Mouse (Mus musculus): ENCODE data around the gene Pclaf. TPM values are rescaled to one million over a fixed set of nuclear protein-coding genes. Genes with fewer than 3 reads are reported as not detected.

The Pclaf gene
- 20.0 and 21.2 TPM in 2 replicates for polyA plus RNA-seq (2012; rRNA removed)

DNA sequence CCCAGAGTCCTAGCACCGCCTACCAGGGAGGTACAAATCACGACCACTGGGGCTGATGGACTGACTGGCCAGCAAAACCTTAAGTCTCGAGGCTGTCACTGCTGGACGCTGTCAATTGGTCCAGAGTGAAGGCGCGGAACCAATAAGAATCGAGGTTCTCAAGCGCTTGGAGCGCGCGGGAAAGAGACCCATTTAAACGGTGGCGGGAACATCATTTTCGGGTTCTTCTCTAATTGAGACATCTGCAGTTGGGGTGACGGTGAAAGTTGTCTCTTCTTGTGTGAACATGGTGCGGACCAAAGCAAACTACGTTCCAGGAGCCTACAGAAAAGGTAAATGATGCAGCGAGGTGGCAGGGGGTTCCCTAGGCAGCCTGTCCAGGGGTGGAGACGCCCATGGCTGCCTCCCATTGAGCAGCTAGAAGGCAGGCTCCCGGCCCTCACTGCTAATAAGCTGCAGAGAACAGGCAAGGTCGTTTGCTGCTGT, at the start of gene Pclaf:
Gene Pclaf (plus strand): TSS at position 95 of the 486 bp plus-strand sequence.
- DNase-seq (ENCODE audit: low read depth, low spot score) = peak; percentile 74
- WGBS = under 1% methylated on average over 21 of the region's 21 CpGs

DNA sequence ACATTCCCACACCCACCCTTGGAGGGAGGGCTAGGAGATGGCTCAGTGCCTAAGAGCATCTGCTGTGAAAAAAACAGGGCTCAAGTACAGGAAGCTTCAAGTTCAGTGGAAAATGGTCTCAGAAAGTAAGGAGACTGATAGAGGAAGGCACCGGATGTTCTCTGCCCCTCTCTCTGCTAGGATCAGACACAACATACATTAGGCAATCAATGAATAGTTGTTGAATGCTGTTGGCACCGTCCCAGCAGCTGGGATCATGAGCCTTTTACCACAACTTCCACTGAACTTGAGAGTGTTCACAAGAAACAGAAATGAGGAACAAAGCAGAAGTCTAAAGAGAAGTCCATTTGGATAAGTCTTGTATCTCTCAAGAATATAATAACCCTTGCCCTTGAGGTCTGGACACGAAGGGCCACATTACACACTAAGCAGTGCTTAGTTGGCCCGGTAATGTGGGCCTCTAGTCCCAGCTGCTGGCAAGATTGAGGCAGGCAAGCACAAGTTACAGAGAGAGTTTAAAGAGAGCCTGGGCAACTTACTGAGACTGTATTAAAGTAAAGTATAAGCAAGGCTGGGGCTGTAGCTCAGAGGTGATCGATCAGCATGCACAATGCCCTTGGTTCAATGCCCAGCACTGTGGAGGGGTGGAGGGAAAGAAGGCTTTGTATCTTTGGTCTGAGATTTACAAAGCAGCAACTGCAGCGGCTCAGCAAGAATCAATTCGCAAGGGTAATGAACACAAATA, 45.4 kb upstream of the Pclaf start:
- WGBS = 76% methylated on average over 7 of the region's 7 CpGs
- no peak for DNase-seq (ENCODE audit: low read depth, low spot score)

DNA sequence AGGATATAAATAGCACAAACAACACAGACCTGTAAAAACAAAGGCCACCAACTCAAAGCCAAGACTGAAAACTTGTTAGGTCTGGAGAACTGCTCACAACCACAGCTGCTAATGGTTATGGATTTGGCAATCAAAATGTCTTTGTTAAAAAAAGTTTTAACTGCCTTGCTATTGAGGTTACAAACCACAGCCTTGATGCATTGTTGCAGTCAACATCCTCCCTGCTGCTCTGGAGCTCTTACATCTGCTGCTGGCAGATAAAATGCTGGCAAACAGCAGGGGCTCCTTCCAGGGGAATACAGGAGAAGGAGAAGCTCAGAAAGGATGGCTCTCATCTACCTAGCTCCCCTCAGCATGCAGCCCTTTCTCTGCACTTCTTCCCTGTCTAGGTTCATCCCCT, 41.9 kb upstream of the Pclaf start:
- no peak for DNase-seq (ENCODE audit: low read depth, low spot score)

DNA sequence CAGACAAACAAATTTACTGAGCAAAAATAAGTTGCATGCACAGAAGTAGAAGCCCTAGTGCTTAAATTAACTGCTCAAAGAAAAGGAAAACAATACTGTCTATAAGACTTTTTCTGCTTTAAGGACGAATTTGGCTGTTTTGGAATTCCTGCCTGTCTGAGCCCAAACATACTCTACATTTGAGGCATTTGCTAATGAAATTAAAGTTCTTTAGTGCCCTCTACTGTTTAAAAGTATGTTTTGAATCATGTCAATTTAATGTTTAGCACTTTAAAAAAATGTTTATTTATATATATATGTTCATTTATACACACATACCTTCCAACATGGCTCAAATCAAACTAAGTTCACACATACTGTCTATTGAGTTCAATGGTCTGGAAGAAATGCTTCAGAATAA, 39.8 kb upstream of the Pclaf start:
- no peak for DNase-seq (ENCODE audit: low read depth, low spot score)
- WGBS = 30% methylated on average over 1 of the region's 1 CpGs

DNA sequence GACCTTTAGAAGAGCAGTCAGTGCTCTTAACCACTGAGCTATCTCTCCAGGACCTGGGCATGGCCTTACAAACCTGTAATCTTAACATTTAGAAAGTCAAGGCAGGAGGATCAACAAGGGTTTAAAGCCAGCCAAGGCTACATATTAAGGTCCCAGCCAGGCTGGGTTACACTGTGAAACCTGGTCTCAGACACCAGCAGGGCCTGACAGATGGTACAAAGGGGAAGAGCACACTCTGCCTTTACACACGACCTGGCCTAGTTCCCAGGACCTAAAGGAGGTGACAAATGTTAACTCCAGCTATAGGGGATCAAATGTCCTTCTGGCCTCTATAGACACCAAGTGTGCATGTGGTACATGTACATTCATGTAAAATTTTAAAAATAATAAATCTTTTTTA, 30.4 kb upstream of the Pclaf start:
- DNase-seq (ENCODE audit: low read depth, low spot score) = no peak
- 81% methylated on average over 1 of the region's 1 CpGs for WGBS

DNA sequence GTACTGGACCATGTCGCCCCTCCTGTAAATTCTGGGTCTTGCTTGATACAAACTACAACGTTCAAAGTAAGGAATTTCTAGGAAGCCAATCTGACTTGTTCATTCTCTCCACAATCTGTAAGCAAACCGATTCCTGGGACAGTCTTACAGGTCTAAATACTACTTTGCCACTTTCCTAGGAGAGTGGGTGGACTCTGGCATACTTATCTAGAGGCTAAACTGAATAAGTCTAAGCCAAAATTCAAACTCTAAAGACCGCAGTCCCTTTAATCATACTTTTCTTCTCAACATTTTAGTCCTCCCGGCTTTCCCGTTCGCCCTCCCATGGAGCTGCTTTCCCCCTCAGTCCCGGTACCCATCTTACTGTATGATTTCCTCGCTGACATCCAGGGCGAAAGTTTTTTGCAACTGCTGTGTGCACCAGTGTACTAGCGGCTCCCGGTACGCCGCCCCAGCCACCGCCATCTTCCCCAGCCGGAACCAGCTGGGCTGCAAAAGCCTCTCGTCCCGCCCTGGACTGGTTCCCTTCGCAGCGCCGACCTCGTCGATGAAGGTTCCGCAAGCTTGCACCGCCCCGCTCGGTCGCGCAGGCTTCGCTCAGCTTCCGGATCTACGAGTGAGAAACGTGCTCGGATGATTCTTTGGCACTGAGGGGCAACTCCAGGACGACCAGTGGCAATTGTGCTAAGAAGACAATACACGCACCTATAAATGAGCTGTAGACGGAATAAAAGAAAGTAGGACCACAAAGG, 5.3 kb upstream of the Pclaf start:
- under 1% methylated on average over 37 of the region's 37 CpGs for WGBS
- peak; percentile 75 for DNase-seq (ENCODE audit: low read depth, low spot score)

DNA sequence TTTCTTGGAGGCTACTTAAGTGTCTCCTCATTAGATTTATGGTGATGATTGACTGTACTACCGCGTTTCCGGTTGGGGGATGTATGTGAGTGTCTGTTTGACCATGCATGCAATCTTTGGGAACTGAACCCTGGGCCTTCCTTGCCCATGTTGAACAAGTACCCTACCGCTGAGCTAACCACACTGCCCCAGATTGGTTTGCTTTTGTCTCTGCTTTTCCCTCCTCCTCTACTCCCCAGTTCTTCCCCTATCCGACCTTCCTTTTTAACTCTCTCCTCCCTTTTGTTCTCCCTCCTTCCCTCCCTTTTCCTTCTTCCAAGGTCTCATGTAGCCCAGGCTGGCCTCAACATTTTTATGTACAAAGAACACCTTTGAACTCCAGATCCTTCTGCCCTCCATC, 1.1 kb downstream of the Pclaf start:
- DNase-seq (ENCODE audit: low read depth, low spot score) = no peak
- WGBS = 3% methylated on average over 5 of the region's 5 CpGs

DNA sequence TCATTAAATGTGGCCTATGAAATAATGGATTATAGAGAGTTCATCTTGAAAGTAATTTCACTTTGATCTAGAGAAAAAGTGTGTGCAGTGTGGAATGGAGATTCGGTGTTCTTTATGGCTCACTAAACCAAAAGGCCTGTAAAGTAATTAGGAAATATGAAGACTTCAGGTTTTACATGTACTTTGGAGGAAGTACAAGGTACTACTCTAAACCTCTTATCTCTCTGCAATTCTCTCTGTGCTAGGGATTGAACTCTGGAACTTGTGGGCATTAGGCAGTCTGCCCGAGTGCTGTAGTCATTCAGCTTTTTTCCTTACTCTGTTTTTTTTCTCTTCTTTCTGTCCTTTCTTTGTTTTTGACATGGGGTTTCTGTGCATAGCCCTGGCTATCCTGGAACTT, 6.9 kb downstream of the Pclaf start:
- 39% methylated on average over 2 of the region's 2 CpGs for WGBS
- peak; percentile 28 for DNase-seq (ENCODE audit: low read depth, low spot score)

DNA sequence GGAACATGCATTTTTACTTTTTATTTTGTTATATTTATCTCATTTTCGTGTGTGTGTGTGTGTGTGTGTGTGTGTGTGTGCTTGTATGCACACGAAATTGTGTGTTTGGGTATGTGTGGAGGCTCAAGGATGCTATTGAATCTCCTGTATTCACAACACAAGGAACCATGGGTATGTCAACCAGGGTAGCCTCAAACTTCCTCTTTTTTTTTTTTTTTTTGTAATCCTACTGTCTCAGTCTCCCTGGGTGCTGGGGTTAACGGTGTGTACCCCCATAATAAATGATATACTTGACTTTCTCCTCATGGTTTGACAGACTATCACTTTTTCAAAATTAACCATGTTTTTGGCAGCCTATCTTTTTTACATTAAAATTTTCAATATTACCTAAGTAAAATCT, 12.8 kb downstream of the Pclaf start:
- WGBS = 93% methylated on average over 3 of the region's 3 CpGs
- no peak for DNase-seq (ENCODE audit: low read depth, low spot score)

DNA sequence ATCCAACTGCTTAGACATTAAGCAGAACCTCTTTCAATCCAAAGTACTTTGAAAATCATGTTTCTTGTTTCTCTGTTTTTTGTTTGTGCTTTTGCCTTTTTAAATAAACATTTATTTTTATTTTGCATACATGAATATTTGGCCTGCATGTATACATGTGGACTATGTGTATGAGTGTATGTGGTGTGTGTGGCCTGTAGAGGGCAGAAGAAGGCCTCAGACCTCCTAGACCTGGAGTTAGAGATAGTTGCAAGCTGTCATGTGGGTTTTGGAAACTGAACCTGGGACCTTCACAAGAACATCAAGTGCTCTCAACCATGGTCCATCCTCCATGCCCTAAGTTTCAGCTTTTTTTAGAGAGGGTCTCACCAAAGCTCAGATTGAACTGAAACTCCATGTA, 13.4 kb downstream of the Pclaf start:
- DNase-seq (ENCODE audit: low read depth, low spot score) = no peak

DNA sequence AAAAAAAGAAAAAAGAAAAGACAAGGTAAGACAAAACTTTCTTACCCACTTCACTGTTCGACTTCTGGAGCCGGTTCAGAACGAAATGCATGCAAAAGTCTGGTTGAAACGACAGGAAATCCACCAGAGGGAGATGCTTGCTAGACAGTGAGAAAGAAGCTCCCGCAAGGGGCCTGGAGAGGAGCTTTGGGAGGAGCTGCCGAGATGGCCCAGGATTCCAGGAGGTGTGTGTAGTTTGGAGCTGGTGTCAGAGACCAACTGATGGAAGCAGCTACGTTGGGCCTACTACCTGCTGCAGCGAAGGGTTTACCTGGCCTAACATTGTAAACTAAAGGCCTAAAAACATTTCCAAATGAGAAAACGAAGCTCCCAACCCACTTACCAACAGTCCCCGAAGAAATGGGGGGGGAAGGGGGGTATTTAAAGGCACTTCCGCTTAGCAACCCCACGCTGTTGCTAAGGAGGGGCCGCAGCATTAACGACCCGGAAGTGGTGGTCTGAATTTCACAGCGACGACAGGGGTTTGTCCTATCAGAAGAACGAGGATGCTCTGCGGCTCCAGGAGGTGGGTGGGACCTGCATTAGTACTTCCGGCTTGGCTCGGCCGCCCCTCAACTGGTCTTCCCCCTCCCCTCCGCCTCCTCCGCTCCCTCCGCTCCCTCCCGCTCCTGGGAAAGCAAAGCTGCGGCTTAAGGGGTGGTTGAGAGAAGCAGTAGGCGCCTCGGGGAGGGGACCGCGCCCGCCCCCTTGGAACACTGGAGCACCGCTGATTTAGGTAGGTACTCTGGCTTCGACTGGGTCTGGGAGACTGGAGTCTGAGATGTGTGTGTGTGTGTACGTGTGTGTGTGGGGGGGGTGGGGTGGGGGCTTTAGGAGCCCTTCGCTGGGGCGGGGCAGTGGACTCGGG, 18.6 kb downstream of the Pclaf start, which contains the start of the genes Trip4 and Csnk1g1:
Gene Trip4 (minus strand): TSS at position 401 of the 907 bp plus-strand sequence.
Gene Csnk1g1 (plus strand): TSS at position 531 of the 907 bp plus-strand sequence.
- peak; percentile 78 for DNase-seq (ENCODE audit: low read depth, low spot score)
- WGBS = under 1% methylated on average over 38 of the region's 38 CpGs

DNA sequence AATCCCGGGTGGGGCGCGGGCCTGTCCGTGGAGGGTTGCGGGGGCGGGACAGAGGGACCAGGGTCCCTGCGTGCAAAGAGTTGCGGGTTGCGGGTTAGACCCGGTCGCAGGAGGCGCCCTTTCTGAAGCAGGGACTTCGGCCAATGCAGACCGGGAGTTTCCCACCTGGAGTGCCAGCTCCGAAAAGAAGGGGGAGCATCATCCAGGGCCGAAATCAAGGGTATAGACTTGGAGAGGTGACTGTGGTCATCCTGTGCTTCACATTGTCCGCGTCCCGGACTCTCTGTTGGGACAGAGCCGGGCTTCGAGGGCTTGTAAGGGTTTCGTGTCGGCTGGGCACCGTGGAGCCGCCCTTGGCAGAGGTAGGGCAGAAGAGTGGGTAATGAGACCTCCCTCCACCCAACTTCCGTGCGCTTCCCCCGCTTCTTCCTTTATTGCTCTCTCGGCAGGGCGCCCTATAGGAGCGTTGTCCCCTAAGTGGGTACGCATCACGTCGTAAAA, 19.3 kb downstream of the Pclaf start:
- no peak for DNase-seq (ENCODE audit: low read depth, low spot score)
- 1% methylated on average over 34 of the region's 34 CpGs for WGBS

DNA sequence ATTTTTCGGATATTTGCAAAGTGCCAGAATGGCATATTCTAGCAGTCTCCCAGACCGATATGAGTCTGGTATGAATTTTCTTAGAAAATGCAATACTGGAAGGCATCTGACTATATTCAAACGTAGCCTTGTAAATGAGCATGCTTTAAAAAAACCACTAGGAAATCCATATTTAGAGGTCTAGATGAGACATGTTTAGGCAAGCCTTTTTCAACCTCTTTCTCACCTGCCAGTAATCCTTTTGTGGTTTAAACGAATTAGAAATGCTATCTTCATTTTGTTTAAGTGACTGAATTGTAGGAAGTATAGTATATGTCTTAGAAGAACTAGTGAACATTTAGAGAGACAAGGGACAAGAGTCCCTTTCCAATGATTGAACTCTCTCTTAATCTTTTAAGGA, 19.8 kb downstream of the Pclaf start:
- WGBS = under 1% methylated on average over 4 of the region's 4 CpGs

DNA sequence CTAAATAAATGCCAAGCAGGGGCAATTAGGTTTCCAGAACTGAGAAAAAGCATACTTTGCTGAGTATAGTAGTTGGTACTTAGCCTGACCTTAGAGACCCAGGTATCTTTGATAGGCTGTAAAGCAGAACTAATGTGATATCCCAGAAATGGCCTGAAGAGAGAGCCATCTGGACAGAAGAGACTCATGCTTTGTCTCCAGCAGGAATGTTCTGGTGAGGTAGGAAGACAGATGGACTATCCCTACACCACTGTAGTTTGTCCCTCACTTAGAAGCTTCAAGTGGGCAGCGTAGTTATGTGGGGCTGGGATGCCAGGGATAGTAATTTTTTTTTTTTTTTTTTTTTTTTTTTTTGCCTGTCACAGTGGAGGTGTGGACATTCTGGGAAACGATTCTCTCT, 23.9 kb downstream of the Pclaf start:
- WGBS = 56% methylated on average over 2 of the region's 2 CpGs

More for the DNA sequence above, 19.8 kb downstream of the Pclaf start:
- no peak for DNase-seq (ENCODE audit: low read depth, low spot score)

DNA sequence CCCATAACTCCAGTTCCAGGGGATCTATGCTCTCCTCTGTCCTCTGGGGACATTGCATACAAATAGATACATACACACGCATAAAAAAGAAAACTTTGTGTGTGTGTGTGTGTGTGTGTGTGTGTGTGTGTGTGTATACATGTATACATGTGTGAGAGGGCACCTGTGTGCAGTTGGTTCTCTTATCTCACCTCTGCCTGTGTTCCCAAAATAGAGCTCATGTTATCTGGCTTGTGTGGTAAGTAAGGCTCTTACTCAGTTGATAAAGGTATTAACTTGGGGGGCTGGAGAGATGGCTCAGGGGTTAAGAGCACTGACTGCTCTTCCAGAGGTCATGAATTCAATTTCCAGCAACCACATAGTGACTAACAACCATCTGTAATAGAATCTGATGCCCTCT, 27.0 kb downstream of the Pclaf start:
- DNase-seq (ENCODE audit: low read depth, low spot score) = no peak
- 66% methylated on average over 1 of the region's 1 CpGs for WGBS

More for the DNA sequence above, 23.9 kb downstream of the Pclaf start:
- DNase-seq (ENCODE audit: low read depth, low spot score) = no peak

DNA sequence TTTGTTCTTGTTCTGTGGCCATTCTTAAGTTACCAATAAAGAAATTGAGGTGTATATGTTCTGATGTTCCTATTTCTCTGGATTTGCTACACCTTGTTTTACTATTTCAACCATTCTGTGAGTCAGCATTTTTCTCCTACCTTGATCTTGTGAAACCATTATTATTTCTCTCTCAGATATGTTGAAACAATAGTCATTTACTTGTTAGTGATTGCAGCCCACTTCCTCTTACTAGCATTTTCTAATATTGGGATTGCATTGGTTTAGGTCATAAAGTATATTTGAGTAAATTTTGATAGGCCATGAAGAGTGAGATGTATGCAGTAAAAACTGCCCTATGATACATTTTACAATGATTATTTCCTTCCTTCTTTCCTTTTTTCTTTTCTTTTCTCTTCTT, 38.4 kb downstream of the Pclaf start:
- DNase-seq (ENCODE audit: low read depth, low spot score) = no peak

DNA sequence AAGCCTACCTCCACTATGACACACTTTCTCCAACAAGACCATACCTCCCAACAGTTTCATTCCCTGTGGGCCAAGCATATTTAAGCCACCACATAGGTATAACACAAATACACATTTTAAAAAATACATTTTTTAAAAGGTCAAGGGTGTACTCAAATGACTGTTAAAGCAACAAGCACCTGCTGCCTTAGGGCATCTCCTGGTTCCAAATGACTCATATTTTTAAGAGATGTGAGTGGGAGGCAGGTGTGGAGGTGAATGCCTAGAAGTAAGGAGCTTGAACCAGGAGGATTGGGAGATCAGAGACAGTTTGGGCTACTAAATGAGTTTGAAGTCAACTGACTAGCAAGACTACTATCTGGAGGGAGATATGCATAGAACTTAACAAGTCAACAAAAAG, 39.8 kb downstream of the Pclaf start:
- DNase-seq (ENCODE audit: low read depth, low spot score) = no peak

DNA sequence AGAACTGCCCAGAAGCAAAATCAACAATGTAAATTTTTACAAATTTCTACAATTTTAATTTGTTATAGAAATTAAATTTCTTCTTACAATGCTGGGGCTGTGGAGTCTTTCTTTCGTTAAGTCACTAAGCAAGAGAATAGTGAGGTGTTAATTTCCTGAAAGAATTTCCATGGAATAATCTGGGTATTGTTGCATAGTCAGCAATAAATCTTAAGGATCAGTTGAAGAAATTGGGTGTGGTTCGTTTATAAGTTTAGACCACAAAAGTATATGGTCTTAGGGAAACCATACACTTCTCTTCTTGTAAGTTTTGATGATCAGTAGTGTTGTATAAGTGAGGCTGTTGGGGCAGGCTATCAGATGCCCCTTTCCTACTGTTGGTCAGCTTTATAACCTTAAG, 47.5 kb downstream of the Pclaf start:
- WGBS = 43% methylated on average over 2 of the region's 2 CpGs
- no peak for DNase-seq (ENCODE audit: low read depth, low spot score)

DNA sequence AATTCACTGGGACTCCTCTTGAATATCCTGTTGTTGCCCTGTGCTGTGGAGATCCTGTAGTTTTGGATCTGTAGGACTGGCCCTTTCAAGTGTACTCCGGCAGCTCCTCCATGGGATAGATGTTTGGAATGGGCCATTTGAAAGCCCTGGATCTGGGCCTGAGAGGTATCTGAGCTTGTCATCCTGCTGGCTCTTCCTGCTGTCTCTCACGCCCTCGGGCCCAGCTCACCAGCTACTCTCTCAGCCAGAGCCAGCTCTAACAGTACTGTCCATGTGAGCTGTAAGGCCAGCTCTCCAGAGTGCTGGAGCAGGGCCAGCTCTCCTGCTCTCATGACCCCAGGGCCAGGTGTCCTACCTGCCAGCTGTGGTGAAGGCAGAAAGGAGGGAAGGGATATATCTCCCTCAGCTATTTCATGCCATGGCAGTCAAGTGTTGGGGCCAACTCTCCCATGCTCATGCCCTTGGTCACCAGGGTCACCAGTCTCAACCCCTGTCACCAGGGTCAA, 61.1 kb downstream of the Pclaf start:
- DNase-seq (ENCODE audit: low read depth, low spot score) = no peak
- 81% methylated on average over 3 of the region's 3 CpGs for whole genome bisulfite sequencing

All from large intestine, adult 2 months (tissue).